Mouse (Mus musculus): Measurements from ENCODE around the gene Rps19. TPM values are rescaled to one million over a fixed set of nuclear protein-coding genes. Genes with fewer than 3 reads are reported as not detected.
A peak's percentile ranks its signal among the peaks of the same experiment; 100 is the strongest.
"Not testable (repeated sequence)": the region's sequence is repeated elsewhere in the genome, so short reads cannot be mapped to it uniquely, and the experiment has no call there.

The Rps19 gene
- 1,535 and 1,579 TPM in 2 replicates for polyA plus RNA-seq (2014; fragmentation: Nextera tagmentation; extraction: Ambion mirVana)

- H3K4me2 ChIP-seq, result peak within 1 kb of the TSS; percentile 91
- WGBS (ENCODE audit: insufficient replicate concordance), result under 1% methylated on average over 54 of the region's 57 CpGs
Observed at GRCm38 (mm10) chr7:24883896-24884692, at the start of gene Rps19. Gene Rps19, plus strand, starts transcription at chr7:24884371.

DNA sequence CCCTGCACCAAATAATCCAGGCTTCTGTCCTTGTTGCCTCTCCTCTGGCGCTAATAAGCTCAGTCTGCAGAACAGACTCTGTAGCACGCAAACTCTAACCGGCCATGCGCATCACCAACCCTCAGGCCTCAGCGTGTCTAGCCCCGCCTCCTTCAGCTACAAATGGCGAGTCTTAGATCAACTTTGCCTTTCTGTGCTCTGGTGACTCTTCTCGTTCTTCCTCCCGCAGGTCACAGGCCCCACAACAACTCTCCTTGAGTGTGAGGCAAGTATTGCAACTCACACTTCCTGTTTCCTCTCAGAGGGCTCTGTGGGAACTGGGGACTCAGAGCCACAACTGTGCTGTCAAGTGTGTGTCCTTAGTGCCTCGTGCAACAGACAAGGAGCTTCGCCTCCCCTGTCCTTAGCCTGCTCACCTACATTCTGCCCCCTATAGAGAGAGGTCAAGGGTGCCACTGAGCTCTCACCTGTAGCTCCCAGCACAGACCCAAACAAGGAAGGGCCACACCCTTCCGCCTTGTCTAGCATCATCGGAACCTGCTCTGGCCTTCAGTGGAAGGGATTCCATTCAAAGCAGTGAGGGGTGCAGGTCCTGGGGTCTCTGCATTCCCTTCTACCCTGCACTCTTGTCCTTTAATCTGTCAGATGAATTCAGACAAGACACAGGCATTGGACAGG lies 45.3 kb upstream of the Rps19 start:
- H3K27ac ChIP-seq (ENCODE audit: low read depth, low read length); H3K4me1 ChIP-seq (ENCODE audit: control insufficient read depth, insufficient read depth, low read length); H3K4me3 ChIP-seq (ENCODE audit: low read depth, low read length); H3K36me3 ChIP-seq (ENCODE audit: control insufficient read depth, insufficient read depth, low read length); H3K9me3 ChIP-seq (replicated peaks; ENCODE audit: control insufficient read depth, low read length); H3K9ac ChIP-seq (ENCODE audit: low read depth, low read length); H3K27me3 ChIP-seq (ENCODE audit: control insufficient read depth, insufficient read depth, low read length); ATAC-seq (replicated peaks; ENCODE audit: insufficient number of reproducible peaks, low FRiP score, low TSS enrichment); H3K4me2 ChIP-seq: not testable (repeated sequence)
- WGBS (ENCODE audit: insufficient replicate concordance), result 61% methylated on average over 11 of the region's 13 CpGs

More at GRCm38 (mm10) chr7:24883896-24884692, at the start of gene Rps19:
- H3K9ac ChIP-seq (ENCODE audit: low read depth, low read length), result peak within 1 kb of the TSS; percentile 100
- peak within 1 kb of the TSS; percentile 100 for H3K4me3 ChIP-seq (ENCODE audit: low read depth, low read length)
- peaks cover 25% of the 10 kb centered on the region for H3K36me3 ChIP-seq (ENCODE audit: control insufficient read depth, insufficient read depth, low read length)
- ATAC-seq (replicated peaks; ENCODE audit: insufficient number of reproducible peaks, low FRiP score, low TSS enrichment), result peak; percentile 93
- H3K9me3 ChIP-seq (replicated peaks; ENCODE audit: control insufficient read depth, low read length), result no peaks in the 10 kb centered on the region
- H3K4me1 ChIP-seq (ENCODE audit: control insufficient read depth, insufficient read depth, low read length), result peaks cover 15% of the 10 kb centered on the region
- H3K27me3 ChIP-seq (ENCODE audit: control insufficient read depth, insufficient read depth, low read length), result no peaks in the 10 kb centered on the region
- H3K27ac ChIP-seq (ENCODE audit: low read depth, low read length), result peak within 1 kb of the TSS; percentile 94

GRCm38 (mm10) chr7:24839410-24839808 lies 44.8 kb upstream of the Rps19 start:
- Histone ChIP-seq H3K27me3 (ENCODE audit: control insufficient read depth, insufficient read depth, low read length) (no peaks in the 10 kb centered on the region), H3K27ac (ENCODE audit: low read depth, low read length) (no peak overlapping the region), H3K36me3 (ENCODE audit: control insufficient read depth, insufficient read depth, low read length) (no peaks in the 10 kb centered on the region), H3K9ac (ENCODE audit: low read depth, low read length) (no peak overlapping the region), H3K4me2 (no peak overlapping the region), H3K9me3 (replicated peaks; ENCODE audit: control insufficient read depth, low read length) (no peaks in the 10 kb centered on the region), H3K4me3 (ENCODE audit: low read depth, low read length) (no peak overlapping the region), H3K4me1 (ENCODE audit: control insufficient read depth, insufficient read depth, low read length) (no peaks in the 10 kb centered on the region)
- ATAC-seq (replicated peaks; ENCODE audit: insufficient number of reproducible peaks, low FRiP score, low TSS enrichment), result no peak
- 71% methylated on average over 8 of the region's 8 CpGs for WGBS (ENCODE audit: insufficient replicate concordance)

- Histone ChIP-seq H3K9me3 (replicated peaks; ENCODE audit: control insufficient read depth, low read length) (no peaks in the 10 kb centered on the region), H3K4me3 (ENCODE audit: low read depth, low read length) (no peak overlapping the region), H3K4me1 (ENCODE audit: control insufficient read depth, insufficient read depth, low read length) (no peaks in the 10 kb centered on the region), H3K9ac (ENCODE audit: low read depth, low read length) (no peak overlapping the region), H3K4me2 (no peak overlapping the region), H3K36me3 (ENCODE audit: control insufficient read depth, insufficient read depth, low read length) (no peaks in the 10 kb centered on the region), H3K27me3 (ENCODE audit: control insufficient read depth, insufficient read depth, low read length) (no peaks in the 10 kb centered on the region), H3K27ac (ENCODE audit: low read depth, low read length) (no peak overlapping the region)
- 50% methylated on average over 3 of the region's 3 CpGs for WGBS (ENCODE audit: insufficient replicate concordance)
- ATAC-seq (replicated peaks; ENCODE audit: insufficient number of reproducible peaks, low FRiP score, low TSS enrichment), result no peak
Observed at GRCm38 (mm10) chr7:24840331-24840730, 43.8 kb upstream of the Rps19 start.

GRCm38 (mm10) chr7:24841009-24841408 lies 43.2 kb upstream of the Rps19 start:
- Histone ChIP-seq H3K27me3 (ENCODE audit: control insufficient read depth, insufficient read depth, low read length) (no peaks in the 10 kb centered on the region), H3K4me1 (ENCODE audit: control insufficient read depth, insufficient read depth, low read length) (no peaks in the 10 kb centered on the region), H3K36me3 (ENCODE audit: control insufficient read depth, insufficient read depth, low read length) (no peaks in the 10 kb centered on the region), H3K9me3 (replicated peaks; ENCODE audit: control insufficient read depth, low read length) (no peaks in the 10 kb centered on the region), H3K9ac (ENCODE audit: low read depth, low read length) (no peak overlapping the region), H3K4me2 (no peak overlapping the region), H3K27ac (ENCODE audit: low read depth, low read length) (no peak overlapping the region), H3K4me3 (ENCODE audit: low read depth, low read length) (no peak overlapping the region)
- WGBS (ENCODE audit: insufficient replicate concordance), result 73% methylated on average over 4 of the region's 4 CpGs
- ATAC-seq (replicated peaks; ENCODE audit: insufficient number of reproducible peaks, low FRiP score, low TSS enrichment), result no peak

- H3K4me2 ChIP-seq, result no peak overlapping the region
- H3K9ac ChIP-seq (ENCODE audit: low read depth, low read length), result no peak overlapping the region
- H3K9me3 ChIP-seq (replicated peaks; ENCODE audit: control insufficient read depth, low read length), result no peaks in the 10 kb centered on the region
- no peaks in the 10 kb centered on the region for H3K4me1 ChIP-seq (ENCODE audit: control insufficient read depth, insufficient read depth, low read length)
- H3K4me3 ChIP-seq (ENCODE audit: low read depth, low read length), result no peak overlapping the region
- no peaks in the 10 kb centered on the region for H3K36me3 ChIP-seq (ENCODE audit: control insufficient read depth, insufficient read depth, low read length)
- H3K27ac ChIP-seq (ENCODE audit: low read depth, low read length), result no peak overlapping the region
- H3K27me3 ChIP-seq (ENCODE audit: control insufficient read depth, insufficient read depth, low read length), result no peaks in the 10 kb centered on the region
- 29% methylated on average over 5 of the region's 5 CpGs for WGBS (ENCODE audit: insufficient replicate concordance)
- no peak for ATAC-seq (replicated peaks; ENCODE audit: insufficient number of reproducible peaks, low FRiP score, low TSS enrichment)
Observed at GRCm38 (mm10) chr7:24844144-24844543, 40.0 kb upstream of the Rps19 start.

- no peak overlapping the region for H3K27ac ChIP-seq (ENCODE audit: low read depth, low read length)
- H3K36me3 ChIP-seq (ENCODE audit: control insufficient read depth, insufficient read depth, low read length), result no peaks in the 10 kb centered on the region
- no peak overlapping the region for H3K9ac ChIP-seq (ENCODE audit: low read depth, low read length)
- no peaks in the 10 kb centered on the region for H3K27me3 ChIP-seq (ENCODE audit: control insufficient read depth, insufficient read depth, low read length)
- no peaks in the 10 kb centered on the region for H3K9me3 ChIP-seq (replicated peaks; ENCODE audit: control insufficient read depth, low read length)
- H3K4me1 ChIP-seq (ENCODE audit: control insufficient read depth, insufficient read depth, low read length), result no peaks in the 10 kb centered on the region
- H3K4me2 ChIP-seq, result no peak overlapping the region
- WGBS (ENCODE audit: insufficient replicate concordance), result 76% methylated on average over 9 of the region's 9 CpGs
- ATAC-seq (replicated peaks; ENCODE audit: insufficient number of reproducible peaks, low FRiP score, low TSS enrichment), result no peak
- no peak overlapping the region for H3K4me3 ChIP-seq (ENCODE audit: low read depth, low read length)
Observed at GRCm38 (mm10) chr7:24845181-24845580, 39.0 kb upstream of the Rps19 start.

DNA sequence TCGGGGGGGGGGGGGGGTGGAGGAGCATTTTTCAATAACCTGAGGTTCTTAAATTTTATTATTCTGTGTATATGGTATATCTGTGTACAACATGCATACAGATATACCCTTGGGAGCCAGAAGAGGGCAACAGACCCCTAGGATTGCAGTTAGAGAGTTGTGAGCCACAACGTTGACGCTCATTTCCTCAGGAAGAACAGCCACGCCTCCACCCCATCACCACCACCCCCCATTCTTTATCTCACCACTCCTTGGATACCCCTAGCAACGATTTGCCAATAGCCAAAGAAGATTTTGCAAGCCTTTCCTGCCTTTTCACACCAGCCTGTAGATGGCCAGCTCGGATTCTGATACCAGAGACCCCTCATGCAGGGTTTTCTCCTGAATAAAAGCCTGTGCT lies 38.5 kb upstream of the Rps19 start:
- no peak overlapping the region for H3K4me2 ChIP-seq
- no peaks in the 10 kb centered on the region for H3K27me3 ChIP-seq (ENCODE audit: control insufficient read depth, insufficient read depth, low read length)
- H3K4me3 ChIP-seq (ENCODE audit: low read depth, low read length), result no peak overlapping the region
- peak; percentile 66 for ATAC-seq (replicated peaks; ENCODE audit: insufficient number of reproducible peaks, low FRiP score, low TSS enrichment)
- no peaks in the 10 kb centered on the region for H3K9me3 ChIP-seq (replicated peaks; ENCODE audit: control insufficient read depth, low read length)
- no peaks in the 10 kb centered on the region for H3K36me3 ChIP-seq (ENCODE audit: control insufficient read depth, insufficient read depth, low read length)
- no peak overlapping the region for H3K27ac ChIP-seq (ENCODE audit: low read depth, low read length)
- H3K9ac ChIP-seq (ENCODE audit: low read depth, low read length), result no peak overlapping the region
- H3K4me1 ChIP-seq (ENCODE audit: control insufficient read depth, insufficient read depth, low read length), result no peaks in the 10 kb centered on the region
- WGBS (ENCODE audit: insufficient replicate concordance), result 0% methylated on average over 6 of the region's 6 CpGs

Data from heart, embryonic 11.5 days (tissue).